Mouse (Mus musculus): ENCODE results near the gene Stim2.

DNA sequence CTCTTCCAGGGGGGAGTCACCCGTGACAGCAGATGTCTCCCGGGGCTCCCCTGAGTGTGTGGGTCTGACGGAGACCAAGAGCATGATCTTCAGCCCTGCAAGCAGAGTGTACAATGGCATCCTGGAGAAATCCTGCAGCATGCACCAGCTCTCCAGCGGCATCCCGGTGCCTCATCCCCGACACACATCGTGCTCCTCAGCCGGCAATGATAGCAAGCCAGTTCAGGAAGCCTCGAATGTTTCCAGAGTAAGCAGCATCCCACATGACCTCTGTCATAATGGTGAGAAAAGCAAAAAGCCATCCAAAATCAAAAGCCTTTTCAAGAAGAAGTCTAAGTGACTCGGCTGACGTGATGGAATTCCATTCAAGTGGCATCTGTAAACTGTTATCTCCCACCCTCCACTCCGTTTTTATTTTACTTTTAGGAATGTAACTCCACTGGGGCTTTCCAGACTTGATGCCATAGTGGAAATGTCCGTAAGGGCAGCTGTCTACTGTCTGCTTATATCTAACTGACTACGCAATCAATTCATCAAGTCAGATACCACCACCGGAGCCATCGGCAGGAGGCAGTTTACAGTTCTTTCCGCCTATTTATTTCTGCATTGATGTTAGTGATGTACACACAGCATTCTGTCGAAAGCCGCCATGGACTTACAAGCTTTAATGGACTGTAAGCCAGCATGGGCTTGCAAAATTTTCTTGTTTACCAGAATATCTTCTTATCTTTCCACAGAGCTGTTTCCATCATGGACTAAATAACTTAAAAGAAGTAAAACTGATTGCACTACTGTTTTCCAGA, 120.3 kb downstream of the Stim2 start:
- TF ChIP-seq GATA1 (IDR thresholded peaks at IDR 0.05; ENCODE audit: borderline replicate concordance, low read length) (no peak), FLI1 (IDR thresholded peaks at IDR 0.05; ENCODE audit: low read length) (no peak)

Measured in megakaryocyte, embryonic 14.5 days (primary cell).